Mouse (Mus musculus) CH12.LX (cell line): ENCODE results near the gene Gzmb.

Source experiments
- E2F4 ChIP-seq: IDR thresholded peaks from 2 replicates; pipeline ENCODE4 v1.6.1; 2011; ENCODE audit warnings: low read depth, low read length, improper control_type of control experiment; ENCODE audit not compliant: insufficient replicate concordance
- EP300 ChIP-seq: IDR thresholded peaks from 2 replicates; pipeline ENCODE4 v1.6.1; 2011; ENCODE audit warnings: low read length, improper control_type of control experiment
- MAZ ChIP-seq: IDR thresholded peaks from 2 replicates; pipeline ENCODE4 v1.6.1; 2012; ENCODE audit warnings: low read depth, mild to moderate bottlenecking, inconsistent platforms, low read length, improper control_type of control experiment, moderate library complexity
- POLR2A ChIP-seq: IDR thresholded peaks from 2 replicates; pipeline ENCODE4 v1.6.1; 2011; ENCODE audit warnings: low read depth, mild to moderate bottlenecking, improper control_type of control experiment, low read length

GRCm38 (mm10) chr14:56288651-56289050, 26.6 kb upstream of the Gzmb start:
- no peak for TF ChIP-seq MAZ
- no peak for TF ChIP-seq E2F4
- no peak for TF ChIP-seq POLR2A
- TF ChIP-seq EP300 = no peak
